Mouse (Mus musculus) G1E-ER4 (cell line): ENCODE data around the gene Armc7. TPM values are rescaled to one million over a fixed set of nuclear protein-coding genes. Genes with fewer than 3 reads are reported as not detected.

Experiments used
- GATA1 ChIP-seq: IDR thresholded peaks from one replicate; pipeline ENCODE4 v1.8.0; 2012; ENCODE audit warnings: low read length, inconsistent platforms
- polyA plus RNA-seq: library from polyadenylated mRNA; stranded (reverse); fragments of >175 nt; gene quantifications from 2 replicates; pipeline ENCODE4 v1.2.3, GENCODE M21; 2012

Armc7 gene
- polyA plus RNA-seq, 1 experiment = 23.0 TPM

- TF ChIP-seq GATA1 = no peak
Observed at GRCm38 (mm10) chr11:115448998-115449397, 26.5 kb upstream of the Armc7 start.

GRCm38 (mm10) chr11:115450176-115450575 is 25.3 kb upstream of the Armc7 start:
- TF ChIP-seq GATA1 = no peak

GRCm38 (mm10) chr11:115451781-115452241 is 23.7 kb upstream of the Armc7 start:
- TF ChIP-seq GATA1 = no peak

DNA sequence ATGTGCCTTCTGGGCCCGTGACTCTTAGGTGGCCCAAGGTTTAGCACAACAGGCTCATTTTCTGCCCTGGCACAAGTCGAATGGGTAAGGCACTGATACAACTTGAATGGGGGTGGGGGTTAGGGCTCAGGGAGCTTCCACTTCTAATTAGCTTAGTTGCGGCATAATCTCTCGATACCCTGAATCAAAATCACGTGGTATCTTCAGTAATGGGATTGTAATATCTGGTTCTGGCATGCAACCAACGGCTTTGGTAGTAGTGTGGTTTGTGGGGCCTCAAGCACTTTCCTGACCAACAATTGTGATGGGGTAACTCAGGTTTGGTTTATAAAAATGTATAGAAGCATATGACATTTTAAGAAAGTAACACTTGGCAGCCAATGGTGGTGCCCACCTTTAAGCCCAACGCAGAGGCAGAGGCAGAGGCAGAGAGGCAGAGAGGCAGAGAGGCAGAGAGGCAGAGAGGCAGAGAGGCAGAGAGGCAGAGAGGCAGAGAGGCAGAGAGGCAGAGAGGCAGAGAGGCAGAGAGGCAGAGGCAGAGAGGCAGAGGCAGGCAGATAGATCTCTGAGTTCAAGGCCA is 23.1 kb upstream of the Armc7 start:
- no peak for TF ChIP-seq GATA1

GRCm38 (mm10) chr11:115453306-115453705 is 22.2 kb upstream of the Armc7 start:
- TF ChIP-seq GATA1 = no peak

DNA sequence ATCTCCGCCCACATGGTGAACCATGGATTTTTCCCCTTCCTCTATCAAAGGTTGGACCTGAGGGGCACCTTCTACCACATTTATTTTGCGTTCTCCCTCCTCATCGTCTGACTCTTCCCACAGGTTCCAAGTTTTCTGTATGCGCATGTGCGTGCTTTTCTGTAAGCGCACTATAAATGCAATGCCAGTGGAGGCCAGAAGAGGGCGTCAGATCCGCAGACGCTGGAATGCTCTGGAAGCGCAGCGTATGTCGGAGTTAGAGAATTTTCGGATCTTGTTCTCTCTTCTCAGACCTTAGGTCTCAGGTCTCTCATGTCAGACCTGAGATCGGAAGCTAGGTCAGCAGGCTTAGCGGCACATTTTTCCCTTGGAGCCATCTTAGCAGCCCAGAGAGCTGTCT is 19.8 kb upstream of the Armc7 start:
- no peak for TF ChIP-seq GATA1

DNA sequence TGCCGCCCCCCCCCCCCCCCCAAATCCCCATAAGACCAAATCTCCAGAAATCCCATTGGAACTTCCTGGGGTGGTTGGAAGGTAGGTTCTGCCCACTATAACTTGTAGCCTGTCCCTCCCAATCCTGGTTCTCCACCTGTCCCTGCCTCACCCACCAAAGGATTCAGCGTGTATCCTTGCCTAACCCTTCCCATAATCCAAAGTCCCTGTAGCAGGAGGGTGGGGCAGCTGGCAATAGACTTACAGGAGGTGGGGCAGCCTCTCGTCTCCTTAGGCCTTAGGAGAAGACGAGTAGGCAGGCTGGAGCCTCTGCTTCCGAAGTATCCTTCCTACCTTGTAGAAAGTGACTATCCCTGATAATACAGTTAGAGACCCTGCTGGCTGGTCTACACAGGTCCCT is 19.3 kb upstream of the Armc7 start:
- TF ChIP-seq GATA1 = no peak

GRCm38 (mm10) chr11:115457405-115457804 is 18.1 kb upstream of the Armc7 start:
- TF ChIP-seq GATA1 = no peak

DNA sequence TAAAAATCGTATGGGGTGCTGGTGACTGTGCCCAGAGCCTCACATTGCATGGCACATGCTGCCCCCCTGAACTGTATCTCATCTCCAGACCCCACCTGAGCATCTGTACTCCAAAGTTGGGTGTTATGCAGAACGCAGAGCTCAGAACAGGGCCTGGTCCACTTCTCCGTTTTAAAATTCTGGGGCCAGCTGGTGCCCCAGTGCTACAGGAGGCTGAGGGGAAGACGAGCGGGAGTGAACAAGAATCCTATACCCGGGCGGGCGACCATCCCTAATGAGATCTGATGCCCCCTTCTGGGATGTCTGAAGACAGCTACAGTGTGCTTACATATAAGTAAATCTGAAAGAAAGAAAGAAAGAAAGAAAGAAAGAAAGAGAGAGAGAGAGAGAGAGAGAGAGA is 14.5 kb upstream of the Armc7 start:
- no peak for TF ChIP-seq GATA1

DNA sequence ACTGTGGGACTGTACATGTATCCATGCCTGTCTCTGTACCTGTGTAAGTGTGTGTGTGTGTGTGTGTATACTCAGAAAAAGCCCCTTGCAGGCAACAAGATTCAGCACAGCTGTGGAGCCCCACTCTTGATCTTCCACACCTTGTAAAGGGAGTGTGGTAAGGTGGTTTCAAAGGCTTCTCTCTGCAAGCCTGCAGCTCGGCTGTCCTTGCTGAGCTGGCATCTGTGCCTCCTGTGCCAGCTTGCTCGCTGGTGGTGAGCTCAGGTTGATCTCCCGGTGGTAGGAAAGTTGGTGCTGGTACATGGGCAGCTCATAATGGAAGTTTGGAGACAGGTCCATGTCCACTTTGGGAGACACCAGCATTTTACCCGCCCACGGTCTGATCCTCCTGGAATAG is 13.6 kb upstream of the Armc7 start:
- TF ChIP-seq GATA1 = no peak

DNA sequence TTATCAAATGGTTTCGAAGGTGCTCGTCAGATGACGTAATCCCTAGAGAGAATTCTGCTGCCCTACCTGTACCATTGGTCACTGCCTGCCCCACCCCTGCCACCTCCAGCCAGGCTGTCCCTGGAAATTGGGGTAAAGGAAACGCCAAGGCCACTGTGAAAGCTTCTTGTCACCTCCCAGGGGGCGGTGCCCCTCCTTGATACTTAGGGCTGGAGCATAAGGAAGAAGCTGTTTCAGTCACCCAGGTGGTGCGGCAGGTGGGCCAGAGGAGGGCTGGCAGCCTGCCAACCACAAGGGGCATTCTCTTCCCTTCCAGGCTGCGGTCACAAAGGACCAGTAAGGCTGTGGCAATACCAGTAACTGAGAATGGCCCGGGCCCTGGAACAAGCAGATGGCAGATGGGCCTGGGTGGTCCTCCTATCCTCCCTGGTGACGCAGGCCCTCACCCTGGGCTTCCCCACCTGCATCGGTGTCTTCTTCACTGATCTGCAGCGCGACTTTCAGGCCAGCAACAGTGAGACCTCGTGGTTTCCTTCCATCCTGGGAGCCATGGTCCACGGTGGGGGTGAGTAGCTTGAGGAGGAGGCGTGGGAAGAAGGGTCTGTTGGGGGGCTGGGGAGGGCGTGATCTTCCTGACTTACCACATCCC is 13.1 kb upstream of the Armc7 start, which contains the start of gene Slc16a5:
TSS of gene Slc16a5 (plus strand) at position 232 of the 649 bp plus-strand sequence.
- no peak for TF ChIP-seq GATA1

DNA sequence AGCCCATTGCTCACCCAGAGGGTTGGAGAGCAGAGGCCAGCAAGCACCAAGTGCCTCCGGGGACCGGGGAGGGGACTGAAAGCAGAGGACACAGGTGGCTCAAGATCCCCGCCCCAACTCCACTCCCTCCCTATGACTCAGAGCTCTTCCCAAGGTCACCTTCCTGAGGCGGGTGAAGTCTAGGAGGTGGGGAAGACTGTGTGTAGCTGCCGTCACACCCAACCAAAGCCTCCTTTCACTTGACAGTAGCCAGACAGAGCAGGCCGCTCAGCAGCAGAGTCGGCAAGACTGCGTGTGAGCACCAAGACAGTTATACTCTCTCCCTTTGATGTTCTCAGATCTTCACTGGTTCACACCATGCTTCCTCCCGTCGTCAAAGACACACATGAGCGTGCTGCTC is 12.1 kb upstream of the Armc7 start:
- no peak for TF ChIP-seq GATA1

GRCm38 (mm10) chr11:115464851-115465250 is 10.6 kb upstream of the Armc7 start:
- no peak for TF ChIP-seq GATA1

- no peak for TF ChIP-seq GATA1
Observed at GRCm38 (mm10) chr11:115467217-115467618, 8.2 kb upstream of the Armc7 start.

DNA sequence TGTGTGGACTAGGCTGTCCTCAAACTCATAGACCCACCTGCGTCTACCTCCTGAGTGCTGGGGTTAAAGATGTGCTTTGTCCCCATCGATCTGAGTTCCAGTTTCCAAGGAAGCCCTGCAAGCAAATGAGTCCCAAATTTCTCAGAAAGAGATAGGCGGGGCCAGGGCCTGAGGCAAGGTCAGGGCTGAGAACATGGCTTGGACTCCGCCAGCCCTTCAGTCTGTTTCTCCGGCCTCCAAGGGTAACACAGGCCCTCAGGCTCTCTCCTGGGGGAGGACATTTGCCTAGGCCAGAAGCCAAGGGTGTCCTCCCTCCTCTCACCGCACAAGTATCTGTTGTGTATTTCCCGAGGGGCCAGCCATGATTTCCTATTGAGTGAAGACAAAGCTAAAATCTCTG is 3.3 kb upstream of the Armc7 start:
- TF ChIP-seq GATA1 = no peak

GRCm38 (mm10) chr11:115473626-115474275 is 1.7 kb upstream of the Armc7 start:
- no peak for TF ChIP-seq GATA1

DNA sequence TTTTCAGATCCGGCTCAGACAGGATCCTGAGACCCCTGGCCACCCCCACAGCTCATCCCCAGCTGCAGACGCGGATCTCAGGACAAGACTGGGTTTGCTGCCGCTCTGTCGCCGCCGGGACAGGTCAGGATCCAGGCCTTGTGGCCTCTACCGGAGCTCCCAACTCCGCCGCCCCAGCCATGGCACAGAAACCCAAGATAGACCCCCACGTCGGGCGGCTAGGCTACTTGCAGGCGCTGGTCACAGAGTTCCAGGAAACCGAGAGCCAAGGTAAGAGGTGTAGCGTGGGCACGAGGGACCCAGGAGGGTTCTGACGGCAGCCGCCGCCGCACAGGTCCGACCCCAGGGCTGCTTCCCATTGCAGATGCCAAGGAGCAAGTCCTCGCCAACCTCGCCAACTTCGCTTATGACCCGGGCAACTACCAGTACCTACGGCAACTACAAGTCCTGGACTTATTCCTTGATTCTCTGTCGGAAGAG is 331 bp downstream of the Armc7 start:
- TF ChIP-seq GATA1 = no peak
